Mouse (Mus musculus): Measurements from ENCODE around the gene Cops9.

Gene Cops9

DNA sequence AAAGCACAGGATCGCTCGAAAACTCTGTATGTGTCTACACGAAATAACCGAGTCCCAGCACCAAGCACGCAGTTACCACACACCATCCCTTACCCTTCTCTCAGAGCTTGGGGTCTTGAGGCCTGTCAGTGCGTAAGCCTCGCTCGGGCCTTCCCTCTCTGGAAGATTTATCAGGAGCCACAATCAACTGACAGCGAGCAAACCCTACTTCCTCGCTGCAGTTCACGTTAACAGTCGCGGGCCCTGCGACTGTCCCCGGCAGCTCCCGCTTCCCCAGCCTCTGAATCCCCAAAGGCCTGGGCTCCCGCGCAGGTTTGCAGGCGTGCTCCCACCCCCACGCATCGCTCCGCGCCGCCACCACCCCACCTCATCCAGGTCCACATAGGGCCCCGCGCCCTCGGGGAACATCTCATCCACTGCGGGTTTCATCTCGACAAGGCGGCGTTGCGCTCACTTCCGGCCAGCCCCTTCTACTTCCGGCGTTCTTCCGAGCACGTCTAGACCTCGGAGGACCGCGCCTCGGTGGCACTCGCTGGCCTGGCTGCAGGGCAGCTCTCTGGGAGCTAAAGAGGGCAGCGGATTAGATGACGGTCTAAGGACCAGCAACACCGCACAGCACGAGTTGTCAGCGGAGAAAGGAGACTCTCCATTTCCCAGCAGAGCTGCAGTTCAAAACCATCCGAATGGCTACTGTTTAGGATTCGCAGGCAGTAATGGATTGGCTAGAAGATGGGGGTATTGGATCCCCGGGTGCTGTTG is at the start of gene Cops9:
TSS of gene Cops9 (minus strand) at position 472 of the 759 bp plus-strand sequence.
- in situ Hi-C loops (cut with MboI; ENCODE audit: low pct_unique_long_range_greater_than_20kb in 1 of 2, low sequenced_read_pairs in 2 of 2, unreplicated experiment in 1 of 2), result no loop called here

DNA sequence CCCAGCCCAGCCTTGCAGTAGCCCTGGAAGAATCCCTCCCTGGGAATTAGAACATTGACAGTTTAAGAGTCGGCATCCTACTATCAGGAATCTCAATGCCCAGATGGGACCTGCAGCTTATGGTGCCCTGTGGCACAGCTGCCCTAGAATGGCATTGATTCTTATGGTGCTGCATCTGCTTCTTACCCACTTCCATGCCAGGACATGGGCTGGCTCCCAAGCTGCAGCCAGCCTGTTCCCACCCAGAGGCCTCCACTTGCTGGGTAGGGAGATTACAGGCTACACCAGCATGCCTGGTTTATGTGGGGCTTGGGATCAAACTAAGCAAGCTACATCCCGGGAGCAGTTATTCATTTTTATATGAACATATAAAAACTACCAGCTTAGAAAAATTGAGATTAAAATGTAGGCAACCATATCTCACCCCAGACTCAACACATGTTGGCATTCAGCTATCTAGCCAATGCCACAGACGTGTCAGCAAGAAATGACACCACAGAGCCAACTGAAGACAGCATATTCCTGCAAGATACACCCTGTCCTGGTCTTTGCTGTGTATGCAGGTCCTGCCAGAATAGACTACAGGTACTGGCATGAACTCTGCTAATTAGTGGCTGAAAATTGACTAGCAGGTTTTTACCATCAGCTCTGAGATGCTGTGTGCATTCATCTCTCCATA is 49.5 kb upstream of the Cops9 start:
- in situ Hi-C loops (cut with MboI; ENCODE audit: low pct_unique_long_range_greater_than_20kb in 1 of 2, low sequenced_read_pairs in 2 of 2, unreplicated experiment in 1 of 2), result no loop called here

DNA sequence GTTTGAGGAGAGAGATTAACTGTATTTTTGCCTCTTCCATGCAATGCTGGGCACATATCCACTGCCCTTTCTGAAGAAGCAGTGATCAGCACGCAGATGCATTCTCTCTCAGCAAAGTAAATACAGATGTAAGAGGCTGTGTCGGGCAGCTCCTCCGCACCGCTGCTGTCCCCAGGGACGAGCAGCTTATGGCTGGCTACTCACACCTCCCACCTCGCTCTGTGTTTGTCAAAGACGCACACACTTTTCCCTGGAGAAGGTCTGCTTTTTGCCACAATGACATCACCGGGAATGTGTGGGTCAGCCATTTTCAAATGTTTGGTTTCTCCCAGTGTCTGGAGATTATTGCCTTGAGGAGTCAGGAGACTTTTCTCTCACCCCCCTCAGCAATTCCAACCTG is 45.2 kb upstream of the Cops9 start:
- in situ Hi-C loops (cut with MboI; ENCODE audit: low pct_unique_long_range_greater_than_20kb in 1 of 2, low sequenced_read_pairs in 2 of 2, unreplicated experiment in 1 of 2), result no loop called here

DNA sequence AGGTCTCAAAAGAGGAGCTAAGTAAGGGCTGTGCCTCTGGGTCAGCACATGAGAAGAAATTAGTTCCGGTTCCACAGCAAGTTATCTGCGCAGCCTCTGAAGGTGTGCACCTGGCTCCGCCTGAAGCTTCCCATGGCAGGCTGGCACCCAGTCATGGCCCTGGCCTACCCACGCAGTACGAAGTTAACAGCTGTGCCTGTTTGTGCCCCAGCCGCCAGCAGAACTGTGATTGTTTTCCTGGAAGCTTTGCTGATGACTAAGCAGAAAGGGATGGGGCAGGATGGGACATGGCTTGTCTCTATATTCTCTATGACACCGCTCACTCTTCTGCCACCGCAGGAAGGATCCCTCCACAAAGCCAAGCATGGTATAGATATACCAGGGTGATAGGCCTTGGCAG is 41.4 kb upstream of the Cops9 start:
- in situ Hi-C loops (cut with MboI; ENCODE audit: low pct_unique_long_range_greater_than_20kb in 1 of 2, low sequenced_read_pairs in 2 of 2, unreplicated experiment in 1 of 2), result no loop called here

DNA sequence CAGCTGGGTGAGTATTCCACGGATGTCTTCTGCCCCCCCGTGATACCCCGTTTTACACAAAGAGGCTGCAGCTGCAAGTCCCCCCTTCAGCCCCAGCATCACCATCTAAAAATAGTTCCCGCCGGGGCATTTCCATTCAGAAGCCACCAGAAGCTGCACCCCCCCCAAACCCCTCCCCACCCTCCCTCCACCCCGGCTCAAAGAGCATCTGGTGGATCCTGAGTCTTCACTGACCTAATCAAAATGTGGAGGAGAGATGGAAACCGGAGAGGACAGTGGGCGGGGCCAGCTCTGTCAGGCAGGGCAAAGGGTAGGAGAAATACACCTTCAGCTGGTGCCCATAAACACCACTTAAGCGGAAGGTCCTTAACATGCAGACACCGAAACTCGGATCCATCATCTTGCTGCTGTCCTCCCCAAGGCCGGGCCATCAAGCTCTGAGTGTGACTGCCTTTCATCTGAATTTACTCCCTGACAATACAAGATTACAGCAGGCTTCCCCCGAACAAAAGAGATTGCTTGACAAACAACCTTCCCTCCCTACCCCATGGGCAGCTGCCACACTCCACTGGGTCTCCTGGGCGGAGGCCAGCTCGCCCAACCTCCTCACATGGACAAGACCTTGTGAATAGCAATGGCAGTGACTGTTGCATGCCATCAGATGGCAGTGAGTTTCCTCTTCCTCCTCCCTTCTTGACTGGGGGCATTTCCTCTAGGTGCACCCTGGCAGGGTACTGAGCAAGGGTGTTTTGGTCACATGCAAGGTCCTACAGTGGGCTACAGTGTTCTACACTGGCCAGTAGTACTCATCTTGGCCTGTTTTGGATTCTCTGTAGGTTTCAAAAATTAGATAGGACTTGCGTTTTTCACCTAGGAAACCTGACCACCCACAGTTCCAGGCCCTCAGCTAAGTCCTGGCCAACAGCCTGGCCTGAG is 39.2 kb upstream of the Cops9 start:
- in situ Hi-C loops (cut with MboI; ENCODE audit: low pct_unique_long_range_greater_than_20kb in 1 of 2, low sequenced_read_pairs in 2 of 2, unreplicated experiment in 1 of 2), result no loop called here

DNA sequence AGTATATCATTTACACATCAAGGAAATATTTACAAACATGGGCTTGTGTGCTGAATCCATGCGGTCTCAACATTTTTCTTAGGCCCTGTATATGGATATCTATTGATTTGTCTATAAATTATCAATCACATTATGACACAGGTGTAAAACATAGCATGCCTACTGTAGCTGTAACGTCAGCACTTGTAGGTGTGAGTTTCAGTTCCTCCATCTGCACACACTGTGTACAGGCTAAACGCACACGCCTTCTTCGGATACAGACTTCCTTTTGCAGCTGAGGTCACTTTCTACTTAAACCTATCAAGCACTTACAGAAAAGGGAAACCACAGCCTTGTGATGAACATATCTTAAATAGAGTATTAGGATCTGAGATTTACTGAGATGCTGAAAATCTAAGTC is 37.0 kb upstream of the Cops9 start:
- in situ Hi-C loops (cut with MboI; ENCODE audit: low pct_unique_long_range_greater_than_20kb in 1 of 2, low sequenced_read_pairs in 2 of 2, unreplicated experiment in 1 of 2), result no loop called here

DNA sequence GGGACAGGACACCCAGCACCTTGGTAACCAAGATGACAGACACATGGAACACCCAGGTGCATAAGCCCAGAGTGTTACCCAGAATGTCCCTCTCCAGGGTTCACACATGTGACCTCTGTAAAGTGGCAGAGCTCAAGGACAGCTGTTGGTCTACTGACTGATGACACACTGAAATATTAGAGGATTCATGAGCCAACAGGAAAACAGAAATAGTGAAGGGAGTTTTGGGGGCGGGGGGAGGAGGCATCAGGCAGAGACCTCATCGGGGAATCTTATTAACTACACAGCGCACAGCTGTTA is 34.8 kb upstream of the Cops9 start:
- in situ Hi-C loops (cut with MboI; ENCODE audit: low pct_unique_long_range_greater_than_20kb in 1 of 2, low sequenced_read_pairs in 2 of 2, unreplicated experiment in 1 of 2), result no loop called here

DNA sequence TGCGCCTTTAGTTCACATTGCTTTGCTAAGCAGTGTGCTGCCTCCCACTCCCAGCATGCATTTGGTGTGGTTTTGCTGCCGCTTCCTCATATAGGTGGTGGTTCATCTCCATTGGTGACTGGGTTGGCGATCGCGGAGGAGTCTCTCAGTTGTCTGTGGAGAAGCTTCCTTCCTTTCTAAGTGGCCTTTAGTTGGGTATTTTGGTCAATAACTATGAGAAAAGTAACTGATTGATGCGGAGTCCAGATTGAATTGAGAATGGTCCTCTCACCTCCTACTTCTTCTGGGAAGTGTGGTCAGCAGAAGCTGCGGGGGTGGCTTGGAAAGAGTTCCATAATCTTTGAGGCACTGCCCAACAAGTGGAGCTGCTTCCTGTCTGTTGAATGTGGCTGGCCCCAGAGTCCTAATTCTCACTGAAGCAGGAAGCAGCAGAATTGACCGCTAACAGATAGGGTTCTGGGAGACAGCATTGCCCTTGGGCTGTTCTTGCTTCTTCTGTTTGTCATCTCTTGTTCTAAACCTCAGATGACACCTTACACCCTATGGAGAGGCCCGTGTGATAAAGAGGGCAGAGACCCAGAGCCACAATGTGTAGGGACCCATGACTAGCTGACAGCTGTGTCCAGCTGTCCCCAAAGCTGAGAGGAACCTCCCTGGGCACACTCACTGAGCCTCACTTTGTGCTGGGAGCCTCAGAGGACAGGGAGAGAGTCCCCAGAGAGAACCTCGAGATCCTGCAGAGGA is 34.3 kb upstream of the Cops9 start:
- in situ Hi-C loops (cut with MboI; ENCODE audit: low pct_unique_long_range_greater_than_20kb in 1 of 2, low sequenced_read_pairs in 2 of 2, unreplicated experiment in 1 of 2), result no loop called here

DNA sequence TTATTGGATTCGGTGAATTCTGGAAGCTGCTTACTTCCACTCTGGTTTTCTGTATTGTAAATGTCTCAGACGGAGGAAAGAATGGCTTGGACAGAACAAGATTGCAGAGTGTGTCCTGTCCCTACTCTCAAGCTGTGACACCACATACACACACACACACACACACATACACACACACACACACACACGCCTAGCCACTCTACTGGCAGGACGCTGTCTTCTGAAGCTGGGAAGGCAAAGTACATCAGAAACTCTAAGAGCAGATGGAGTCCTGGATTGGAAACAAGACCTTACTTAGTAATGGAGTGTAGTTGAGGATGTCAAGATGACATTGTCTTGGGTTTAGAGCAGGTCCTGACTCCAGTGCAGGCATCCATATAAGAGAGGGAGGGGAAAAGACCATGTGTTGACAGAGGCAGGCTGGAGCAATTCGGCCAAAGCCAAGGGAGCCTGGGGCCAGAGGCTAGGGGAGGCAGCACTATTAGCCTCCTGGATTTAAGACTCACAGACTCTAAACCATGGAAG is 31.5 kb upstream of the Cops9 start:
- in situ Hi-C loops (cut with MboI; ENCODE audit: low pct_unique_long_range_greater_than_20kb in 1 of 2, low sequenced_read_pairs in 2 of 2, unreplicated experiment in 1 of 2), result no loop called here

DNA sequence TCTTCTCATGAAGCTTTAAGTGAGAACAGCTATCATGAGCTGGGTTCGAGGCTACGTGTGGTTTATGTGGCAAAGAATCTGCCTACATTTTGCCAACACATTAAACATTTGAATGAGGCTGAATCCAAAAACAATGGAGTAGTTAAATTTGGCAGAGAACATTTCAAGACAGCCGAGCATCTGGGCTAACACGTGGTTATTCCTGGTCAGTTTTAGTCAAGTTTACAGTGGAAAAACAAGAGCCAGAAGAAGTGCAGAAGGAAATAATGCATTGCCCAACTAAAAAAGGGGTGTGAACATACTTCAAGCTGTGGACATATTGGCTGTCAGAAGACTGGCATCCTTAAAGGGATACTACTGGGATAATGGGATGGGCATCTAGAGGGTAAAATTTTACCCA is 29.5 kb upstream of the Cops9 start:
- in situ Hi-C loops (cut with MboI; ENCODE audit: low pct_unique_long_range_greater_than_20kb in 1 of 2, low sequenced_read_pairs in 2 of 2, unreplicated experiment in 1 of 2), result no loop called here

DNA sequence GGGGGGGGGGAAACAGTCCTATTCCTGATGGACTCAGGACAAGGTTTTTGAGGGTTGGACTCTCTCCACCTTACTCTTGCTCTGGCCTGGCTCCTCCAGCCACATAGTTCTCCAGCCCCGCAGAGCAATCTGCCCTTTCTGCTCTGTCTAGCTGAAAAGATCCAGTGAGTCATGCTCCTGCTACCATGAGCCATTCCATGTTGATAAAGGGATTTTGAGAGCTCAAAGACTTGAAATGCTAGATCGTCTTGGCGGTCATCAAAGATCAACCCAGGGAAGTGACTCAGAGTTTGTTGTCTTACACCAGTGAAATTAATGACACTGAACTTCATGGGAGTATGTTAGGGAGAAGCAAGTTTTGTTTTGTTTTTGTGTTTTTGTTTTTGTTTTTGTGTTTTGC is 27.6 kb upstream of the Cops9 start:
- in situ Hi-C loops (cut with MboI; ENCODE audit: low pct_unique_long_range_greater_than_20kb in 1 of 2, low sequenced_read_pairs in 2 of 2, unreplicated experiment in 1 of 2), result no loop called here

DNA sequence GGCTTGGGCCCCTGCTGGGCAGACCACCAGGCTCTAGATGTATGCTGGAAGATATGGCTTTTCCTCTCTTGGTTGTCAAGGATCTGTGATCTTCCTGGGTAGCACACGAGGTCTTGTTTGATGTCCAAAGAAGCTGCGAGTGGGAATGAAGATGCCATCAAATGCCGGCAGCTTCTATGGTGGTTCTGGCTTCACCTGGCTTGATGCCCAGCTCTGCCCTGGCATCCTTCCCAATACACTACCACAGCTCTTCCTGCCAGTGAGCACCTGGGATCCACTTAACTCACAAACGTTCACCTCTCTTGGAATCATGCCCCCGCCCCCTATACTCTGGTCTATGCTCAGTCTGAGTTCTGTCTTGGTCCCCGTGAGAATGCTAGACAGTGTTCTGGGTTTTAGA is 25.3 kb upstream of the Cops9 start:
- in situ Hi-C loops (cut with MboI; ENCODE audit: low pct_unique_long_range_greater_than_20kb in 1 of 2, low sequenced_read_pairs in 2 of 2, unreplicated experiment in 1 of 2), result no loop called here

DNA sequence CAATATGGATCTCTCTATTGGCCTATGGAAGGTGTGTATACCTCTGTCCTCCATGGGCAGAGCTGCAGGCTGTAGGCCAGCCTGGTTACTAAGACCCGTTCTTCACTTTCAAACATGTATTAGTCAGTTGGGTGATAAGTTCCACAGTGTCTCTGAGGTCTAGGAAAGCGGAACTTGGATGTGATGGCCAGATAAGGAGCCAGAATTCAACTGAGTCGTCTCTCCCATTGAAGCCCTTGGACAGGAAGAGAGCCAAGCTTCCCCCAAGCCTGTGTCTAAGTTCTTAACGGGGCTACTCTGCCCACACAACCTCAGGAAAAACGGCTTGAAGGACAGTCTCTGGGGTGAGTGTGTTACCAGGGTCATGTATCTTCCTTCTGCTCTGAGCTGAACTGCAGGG is 17.6 kb upstream of the Cops9 start:
- in situ Hi-C loops (cut with MboI; ENCODE audit: low pct_unique_long_range_greater_than_20kb in 1 of 2, low sequenced_read_pairs in 2 of 2, unreplicated experiment in 1 of 2), result no loop called here

DNA sequence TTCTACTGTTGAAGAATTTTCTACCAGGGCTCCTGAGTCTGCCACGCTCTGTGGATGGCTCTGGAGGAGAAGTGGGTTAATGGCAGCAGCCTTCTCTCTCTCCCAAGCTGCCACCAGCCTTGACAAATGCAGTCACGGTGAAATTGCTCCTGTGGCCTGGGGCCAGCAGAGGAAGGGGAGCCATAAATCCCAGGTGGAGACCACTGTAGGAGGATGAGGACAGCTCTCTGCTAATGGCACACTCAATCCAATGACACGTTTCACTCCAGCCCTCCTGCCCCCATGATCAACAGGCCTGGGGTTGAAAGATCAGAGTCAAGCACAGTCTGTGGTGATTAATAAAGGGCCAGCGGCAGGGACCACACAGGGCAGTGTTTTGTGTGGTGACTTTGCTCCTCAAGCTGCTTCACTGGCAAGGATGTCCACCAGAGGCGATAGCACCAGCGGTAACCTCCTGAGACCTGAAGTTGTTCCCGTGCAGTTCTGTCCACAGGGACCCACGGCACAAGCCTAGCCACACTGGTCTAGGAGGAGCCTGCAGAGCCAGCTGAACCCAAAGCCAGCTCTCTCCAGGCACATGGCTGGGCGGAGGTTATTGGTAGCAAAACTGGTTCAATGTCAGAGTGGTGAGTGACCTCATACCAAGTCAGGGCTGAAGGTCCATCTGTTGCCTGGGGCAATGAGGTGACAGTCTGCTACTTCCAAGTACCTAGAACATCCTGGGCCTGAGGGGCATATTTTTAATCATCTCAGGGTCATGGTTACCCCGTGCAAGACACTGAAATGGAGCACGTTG is 15.4 kb upstream of the Cops9 start:
- in situ Hi-C loops (cut with MboI; ENCODE audit: low pct_unique_long_range_greater_than_20kb in 1 of 2, low sequenced_read_pairs in 2 of 2, unreplicated experiment in 1 of 2), result no loop called here

DNA sequence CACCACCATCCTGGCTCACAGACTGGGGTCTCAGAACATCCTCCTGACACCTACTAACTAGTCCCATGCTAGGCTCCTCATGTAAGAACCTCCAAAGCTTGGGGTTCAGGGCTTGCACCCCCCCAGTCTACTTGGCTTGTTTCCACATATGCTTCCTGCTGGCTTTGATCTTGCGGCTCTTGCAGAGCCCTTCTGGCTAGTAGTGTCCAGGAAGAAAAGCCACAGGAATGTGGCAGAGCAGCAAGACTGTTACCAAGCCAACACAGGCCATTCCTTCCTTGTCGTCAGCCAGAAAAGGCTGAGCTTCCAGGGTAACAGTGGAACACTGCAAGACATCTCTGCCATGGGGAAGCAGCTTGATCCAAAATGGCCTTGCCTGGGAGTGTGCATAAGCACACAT is 12.9 kb upstream of the Cops9 start:
- in situ Hi-C loops (cut with MboI; ENCODE audit: low pct_unique_long_range_greater_than_20kb in 1 of 2, low sequenced_read_pairs in 2 of 2, unreplicated experiment in 1 of 2), result no loop called here

DNA sequence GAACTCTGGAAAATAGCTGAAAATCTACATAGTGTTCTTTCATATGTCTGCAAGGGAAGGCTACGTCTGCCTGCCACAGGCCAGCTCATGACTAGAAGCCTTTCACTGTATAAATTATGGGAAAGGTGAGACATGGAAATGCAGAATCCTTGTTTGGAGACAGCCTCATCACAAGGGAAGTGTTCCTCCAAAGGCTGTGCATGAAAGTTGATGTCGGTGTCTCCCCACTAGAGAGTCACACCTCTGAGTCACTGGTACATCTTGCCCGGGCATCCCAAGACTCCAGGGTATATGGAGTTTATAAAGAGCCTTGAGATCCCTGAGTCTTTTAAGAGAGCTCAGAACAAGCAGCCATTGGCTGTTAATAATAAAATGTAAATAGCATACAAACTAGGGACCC is 11.4 kb upstream of the Cops9 start:
- in situ Hi-C loops (cut with MboI; ENCODE audit: low pct_unique_long_range_greater_than_20kb in 1 of 2, low sequenced_read_pairs in 2 of 2, unreplicated experiment in 1 of 2), result no loop called here

DNA sequence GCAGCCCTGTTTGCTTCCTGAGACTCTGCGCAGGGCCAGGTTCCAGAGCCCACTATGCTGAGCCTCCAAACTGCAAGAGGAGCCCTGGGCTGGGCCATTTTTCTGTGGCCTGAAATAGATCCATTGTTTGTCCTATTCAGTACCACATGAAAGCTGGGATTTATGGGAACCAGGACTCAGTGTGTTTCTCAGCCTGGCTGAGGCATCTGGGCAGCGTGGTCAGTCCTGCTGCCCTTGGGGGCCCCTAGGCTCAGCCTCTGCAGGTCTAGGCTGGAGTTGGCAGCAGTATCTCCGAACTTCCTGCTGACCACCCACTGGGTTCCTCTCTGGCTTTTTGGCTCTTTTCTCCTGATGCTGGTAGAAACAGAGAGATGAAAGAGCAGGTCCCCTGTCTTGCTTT is 9.7 kb upstream of the Cops9 start:
- in situ Hi-C loops (cut with MboI; ENCODE audit: low pct_unique_long_range_greater_than_20kb in 1 of 2, low sequenced_read_pairs in 2 of 2, unreplicated experiment in 1 of 2), result no loop called here

DNA sequence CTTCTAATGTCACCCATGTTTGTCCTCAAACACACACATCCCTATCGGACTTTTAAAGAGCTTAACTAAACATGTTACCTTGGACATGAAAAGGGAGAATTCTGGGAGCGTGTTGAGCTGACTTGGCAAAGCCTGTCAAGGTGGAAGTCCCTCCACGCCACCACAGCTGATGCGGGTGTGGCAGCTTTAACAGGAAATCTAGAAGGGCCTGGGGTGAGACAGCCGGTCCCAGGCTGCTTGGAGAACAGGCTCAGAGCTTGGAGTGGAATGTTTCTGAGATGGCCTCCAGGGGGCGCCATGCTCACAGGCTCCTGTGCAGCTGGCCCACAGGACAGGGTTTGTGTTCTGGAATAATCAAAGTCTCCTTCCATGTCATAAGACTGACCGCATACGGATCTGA is 6.9 kb upstream of the Cops9 start, which contains the start of gene Otos:
TSS of gene Otos (minus strand) at position 169 of the 400 bp plus-strand sequence.
- in situ Hi-C loops (cut with MboI; ENCODE audit: low pct_unique_long_range_greater_than_20kb in 1 of 2, low sequenced_read_pairs in 2 of 2, unreplicated experiment in 1 of 2), result loop anchor here in 1 of 2 experiments (5.0 kb wide), 1 partner anchor 189 kb away; no protein-coding TSS in a partner anchor

Measured in mouse embryonic stem cell (cell line).